Mouse (Mus musculus) hindlimb bud, embryonic 11.5 days (tissue): ENCODE results near the gene Gcsam.
A peak's percentile ranks its signal among the peaks of the same experiment; 100 is the strongest.

ENCODE experiments used
- DNase-seq: peaks from one replicate; pipeline ENCODE4 v3.0.0-alpha.2; 2012; ENCODE audit warnings: low read depth, low spot score; ENCODE audit errors: extremely low spot score

Gene Gcsam

DNA sequence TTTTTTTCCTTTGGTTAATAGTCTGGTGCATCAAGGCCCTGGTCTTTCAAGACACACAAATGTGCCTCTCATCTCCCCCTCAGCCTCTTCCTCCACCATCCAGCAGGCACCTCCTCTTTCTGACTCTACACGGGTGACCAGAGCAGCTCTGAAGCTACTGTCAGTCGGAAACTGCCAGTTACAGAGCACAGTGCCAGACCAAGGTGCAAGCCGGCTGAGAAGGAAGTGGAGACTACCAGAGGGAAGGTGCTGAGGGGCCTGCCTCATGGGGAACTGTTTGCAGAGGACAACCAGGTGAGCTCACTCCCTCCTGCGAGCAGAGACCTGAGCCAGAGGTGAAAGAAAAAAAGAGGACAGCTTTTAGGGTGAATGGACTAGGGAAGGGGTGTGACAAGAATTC, at the start of gene Gcsam:
Gene Gcsam, plus strand, starts transcription at position 114 of the 400 bp plus-strand sequence.
- no peak for DNase-seq

DNA sequence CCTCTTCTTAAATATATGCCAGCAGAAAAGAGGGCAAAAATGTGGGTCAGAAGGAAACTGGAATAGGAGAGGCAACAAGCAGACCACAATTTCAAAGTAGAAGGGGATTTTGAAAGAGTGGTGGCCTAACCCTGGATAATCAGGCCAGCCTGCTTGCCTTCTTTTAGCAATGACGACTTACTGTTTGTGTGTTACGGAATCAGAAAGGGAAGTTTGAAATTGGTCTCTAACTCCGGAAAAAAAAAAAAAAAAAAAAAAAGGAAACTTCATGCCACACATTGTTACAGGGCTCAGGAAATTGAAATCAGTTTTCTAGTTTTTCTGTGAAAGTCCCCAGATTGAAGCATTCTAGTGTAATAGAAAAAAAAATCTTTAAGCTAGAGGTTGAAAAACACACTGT, 48.4 kb upstream of the Gcsam start:
- no peak for DNase-seq

DNA sequence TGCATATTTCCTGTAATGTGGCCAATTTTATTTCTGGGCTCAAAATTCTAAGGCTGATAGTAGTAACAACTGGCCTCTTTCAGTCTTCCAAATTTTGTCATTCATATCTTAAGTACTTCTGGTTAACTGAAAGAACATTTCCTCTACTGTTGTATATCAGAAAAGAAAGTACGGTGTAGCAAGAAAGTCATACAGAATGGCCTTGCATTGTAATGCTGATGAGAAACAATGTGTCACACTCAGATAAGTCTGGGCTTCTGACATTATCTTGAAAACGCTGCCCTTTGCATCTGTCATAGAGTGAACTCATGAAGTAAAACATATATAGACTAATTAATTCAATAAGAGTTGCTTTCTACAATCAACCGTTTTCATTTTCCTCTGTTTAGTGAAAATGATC, 37.9 kb upstream of the Gcsam start:
- no peak for DNase-seq

DNA sequence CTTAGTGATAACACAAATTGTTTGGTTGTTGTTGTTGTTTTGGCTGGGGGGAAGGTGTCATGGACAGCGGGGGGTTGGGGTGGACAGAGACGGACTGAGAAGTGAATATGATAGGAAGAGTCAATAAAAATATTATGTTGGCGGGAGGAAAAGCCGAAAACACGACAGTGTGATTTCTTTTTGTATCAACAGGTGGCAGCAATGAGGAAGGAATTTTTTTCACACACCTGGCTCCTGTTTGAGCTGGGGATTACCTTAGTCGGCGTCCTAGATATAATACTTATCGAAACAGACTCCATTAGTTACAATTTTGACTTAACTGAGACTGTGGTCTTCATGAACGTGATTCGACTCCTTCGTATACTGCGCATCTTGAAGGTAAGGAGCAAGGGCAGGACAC, 30.3 kb upstream of the Gcsam start:
- DNase-seq, result no peak

DNA sequence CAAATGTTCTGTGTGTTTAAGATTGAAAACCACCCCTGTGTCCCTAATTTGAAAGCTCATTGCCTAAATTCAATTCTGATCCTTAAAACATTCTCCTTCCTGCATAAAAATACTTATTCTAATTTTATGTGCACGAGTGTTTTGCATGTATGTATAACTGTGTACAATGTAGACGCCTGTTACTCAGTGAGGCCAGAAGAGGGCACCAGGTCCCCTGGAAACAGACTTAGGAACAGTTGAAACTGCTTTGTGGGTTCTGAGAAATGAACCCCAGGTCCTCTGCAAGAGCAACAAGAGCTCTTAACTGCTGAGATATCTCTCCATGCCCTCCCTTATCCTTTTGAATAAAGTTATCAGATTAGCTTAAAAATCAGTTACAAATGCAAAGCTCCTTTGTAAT, 27.7 kb upstream of the Gcsam start:
- DNase-seq, result no peak

DNA sequence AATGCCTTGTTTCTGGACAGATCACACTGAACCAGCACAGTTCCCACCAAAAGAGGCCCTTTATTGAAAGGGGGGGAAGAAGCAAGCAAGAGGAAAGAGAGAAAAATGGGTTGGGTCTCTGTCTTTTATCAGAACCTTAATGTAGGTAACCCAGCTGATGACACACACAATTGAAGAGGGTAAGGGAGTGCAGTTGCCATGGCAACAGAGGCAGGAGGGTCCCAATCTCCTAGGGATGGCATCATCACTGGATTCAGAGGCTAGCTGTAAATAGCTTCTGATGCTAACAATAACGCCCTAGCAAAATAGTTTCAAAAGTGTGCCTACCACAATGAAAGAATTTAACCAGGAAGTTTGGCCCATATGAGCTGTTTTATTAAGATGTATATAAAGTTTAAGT, 16.5 kb upstream of the Gcsam start:
- no peak for DNase-seq

DNA sequence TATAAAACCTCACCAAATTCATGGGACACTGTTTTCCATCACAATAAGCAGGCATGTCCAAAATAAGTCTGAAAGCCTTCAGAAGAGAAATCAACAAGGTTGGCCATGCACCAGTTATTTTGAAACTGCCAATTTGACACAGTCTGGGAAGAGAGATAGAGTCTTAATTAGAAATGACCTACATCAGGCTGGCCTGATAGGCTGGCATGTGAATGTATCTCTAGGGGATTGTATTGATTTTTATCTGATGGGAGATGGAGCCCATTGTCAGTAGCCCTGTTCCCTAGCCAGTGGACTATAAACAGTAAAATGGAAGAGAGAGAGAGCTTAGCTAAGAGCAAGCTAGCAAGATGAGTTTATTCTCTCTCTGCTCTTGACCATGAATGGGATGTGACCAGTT, 14.7 kb upstream of the Gcsam start:
- no peak for DNase-seq

DNA sequence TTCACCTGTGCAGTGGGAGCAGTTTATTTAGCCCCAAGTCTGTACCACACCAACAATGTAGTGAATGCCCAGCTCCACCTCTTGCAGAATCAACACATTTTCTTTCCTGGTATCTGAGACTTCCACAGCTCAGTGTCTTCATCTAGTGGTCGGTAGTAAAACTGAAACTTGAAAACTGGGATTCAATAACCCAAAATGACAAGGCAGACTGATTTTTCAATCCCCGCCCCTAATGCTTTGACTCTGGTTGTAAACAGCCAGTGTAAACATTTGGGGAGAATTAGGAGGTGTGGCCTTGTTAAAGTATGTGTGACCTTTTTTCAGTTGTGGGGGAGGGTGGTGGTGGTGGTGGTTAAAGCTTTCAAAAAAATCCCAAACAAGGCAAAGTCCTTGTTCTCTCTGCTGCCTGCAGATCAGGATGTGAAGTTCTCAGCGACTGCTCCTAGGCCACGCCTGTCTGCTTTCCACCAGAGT, 1.7 kb upstream of the Gcsam start:
- DNase-seq, result no peak

DNA sequence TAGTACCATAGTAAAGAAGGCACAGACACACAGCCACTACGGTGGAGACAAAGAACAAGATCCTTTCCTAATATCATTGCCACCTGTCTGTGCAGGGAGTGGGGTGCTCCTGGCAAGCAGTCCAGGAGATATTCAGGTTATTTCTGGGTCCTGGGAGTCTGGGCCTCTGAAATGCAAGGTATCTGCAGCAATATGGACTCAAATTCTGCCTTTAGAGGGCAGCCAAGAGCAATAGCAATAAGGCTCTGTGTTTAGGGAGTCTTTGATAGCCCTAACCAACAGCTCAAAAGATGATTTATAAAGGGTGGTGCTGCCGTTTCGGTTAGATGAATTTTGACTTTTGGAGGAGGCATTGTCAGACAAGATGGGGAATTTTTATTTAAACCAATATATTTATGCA, 880 bp upstream of the Gcsam start:
- DNase-seq, result no peak

DNA sequence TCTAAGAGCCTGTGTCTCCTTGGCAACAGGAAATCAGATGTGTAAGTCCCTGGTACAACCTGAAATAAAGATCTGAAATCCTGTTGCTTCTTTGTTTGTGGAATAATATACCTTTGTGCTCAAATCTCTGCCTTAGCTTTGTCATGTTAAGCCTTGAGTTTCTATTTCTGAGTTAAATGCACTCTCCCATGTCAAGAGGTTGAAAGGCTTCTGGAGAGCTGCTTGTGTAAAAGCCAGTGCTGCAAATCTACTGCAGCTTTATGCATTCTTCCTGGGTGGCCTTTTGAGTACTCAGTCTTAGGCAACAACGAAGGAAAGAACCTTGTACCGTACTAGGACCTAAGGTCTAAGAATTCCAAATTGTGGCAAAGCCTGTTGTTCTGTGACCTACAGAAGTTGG, 3.1 kb downstream of the Gcsam start:
- DNase-seq, result no peak

DNA sequence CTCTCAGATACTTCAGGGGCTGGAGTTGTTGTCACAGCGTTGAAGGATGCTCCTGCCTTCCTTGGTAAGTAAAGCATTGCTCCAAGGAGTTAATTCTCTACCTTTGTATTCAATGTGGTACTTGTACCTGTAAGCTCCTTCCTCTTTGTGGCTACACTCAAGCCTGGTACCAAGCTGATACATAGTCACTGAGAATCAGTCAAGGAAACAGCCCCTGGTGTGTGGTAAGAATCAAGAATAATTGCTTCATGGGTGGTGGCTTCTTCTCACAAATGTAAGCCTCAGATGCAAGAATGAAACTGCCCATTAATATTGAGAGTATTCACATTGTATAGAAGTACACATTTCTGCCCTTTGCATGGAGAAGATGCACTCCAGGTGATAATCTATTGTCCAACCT, 5.8 kb downstream of the Gcsam start:
- DNase-seq, result no peak

DNA sequence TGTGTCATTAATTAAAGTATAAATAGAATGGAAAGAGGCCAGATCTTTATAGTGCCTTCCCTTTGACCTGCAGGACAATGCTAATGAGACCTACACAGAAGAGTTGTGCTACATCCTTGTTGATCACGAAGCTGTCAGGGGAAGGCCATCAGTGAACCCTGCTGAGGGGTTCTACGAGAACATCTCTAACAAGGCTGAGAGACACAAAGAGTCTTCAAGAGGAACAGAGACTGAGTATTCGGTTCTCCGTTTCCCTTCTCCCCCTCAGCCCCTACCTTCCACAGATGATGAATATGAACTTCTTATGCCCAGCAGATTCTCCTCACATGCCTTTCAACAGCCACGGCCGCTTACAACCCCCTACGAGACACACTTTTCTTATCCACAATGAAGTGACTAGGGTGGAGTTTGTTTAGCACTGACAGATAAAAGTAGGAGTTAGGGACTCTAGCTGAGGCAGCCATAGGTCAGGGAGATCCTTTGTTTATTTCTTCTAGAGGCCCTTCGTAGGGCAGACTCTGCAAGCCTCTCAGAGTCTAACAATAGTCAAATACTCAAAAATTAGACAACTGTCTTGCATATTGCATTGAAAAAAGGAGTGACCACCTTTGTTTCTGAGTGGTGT, 9.7 kb downstream of the Gcsam start:
- DNase-seq, result no peak

DNA sequence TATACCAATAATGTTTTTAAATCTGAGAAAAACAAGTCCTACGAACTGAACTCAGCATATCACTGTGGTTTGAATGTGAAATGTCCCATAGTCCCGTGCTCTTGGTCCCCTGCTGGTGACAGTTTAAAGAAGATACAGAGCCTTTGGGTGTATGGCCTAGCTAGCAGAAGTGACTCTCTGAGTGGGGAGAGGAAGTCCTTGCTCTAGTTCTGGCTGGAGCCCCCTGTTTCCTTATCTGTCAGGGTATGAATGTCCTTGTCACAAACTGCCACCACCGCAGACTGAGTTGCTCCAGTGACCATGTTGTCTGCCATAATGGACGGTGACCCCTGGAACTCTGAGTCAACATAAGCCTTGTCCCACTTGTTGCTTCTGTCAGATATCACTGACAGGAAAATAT, 13.1 kb downstream of the Gcsam start:
- no peak for DNase-seq

DNA sequence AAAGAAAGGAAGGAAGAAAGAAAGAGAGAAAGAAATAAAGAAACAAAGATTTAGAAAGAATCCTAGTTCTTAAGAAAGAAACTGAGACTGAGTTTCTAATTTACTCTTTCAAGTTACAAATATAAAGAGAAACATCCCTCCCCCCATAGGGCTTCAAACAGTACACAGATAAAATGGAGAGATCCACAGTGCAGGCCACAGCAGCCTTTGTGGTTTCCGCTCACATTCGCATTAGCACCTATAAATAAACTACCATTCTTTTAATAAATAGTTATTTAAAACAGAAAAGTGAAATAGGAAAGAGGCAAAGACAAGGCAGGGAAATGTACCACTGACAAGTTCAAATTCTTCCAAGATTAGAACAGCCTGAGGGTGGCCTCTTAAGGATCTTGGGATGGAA, 14.6 kb downstream of the Gcsam start:
- DNase-seq, result no peak

DNA sequence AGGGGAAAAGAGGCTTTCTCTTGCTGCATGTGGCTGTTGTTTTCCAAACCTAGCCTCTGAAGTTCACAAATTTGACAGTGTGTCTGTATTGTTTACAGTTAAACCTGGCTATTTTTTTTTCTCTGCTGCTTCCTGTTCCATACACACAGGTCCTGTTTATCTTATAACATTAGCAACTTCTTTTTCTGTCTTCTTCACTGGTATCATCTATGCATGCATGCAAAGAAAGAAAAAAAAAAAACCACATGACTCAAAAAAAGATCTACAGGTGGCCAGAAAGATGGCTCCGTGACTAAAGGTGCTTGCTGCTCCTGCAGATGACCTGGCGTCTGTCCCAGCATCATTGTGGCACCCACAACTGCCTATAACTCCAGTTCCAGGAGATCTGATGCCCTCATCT, 15.2 kb downstream of the Gcsam start:
- DNase-seq, result no peak

DNA sequence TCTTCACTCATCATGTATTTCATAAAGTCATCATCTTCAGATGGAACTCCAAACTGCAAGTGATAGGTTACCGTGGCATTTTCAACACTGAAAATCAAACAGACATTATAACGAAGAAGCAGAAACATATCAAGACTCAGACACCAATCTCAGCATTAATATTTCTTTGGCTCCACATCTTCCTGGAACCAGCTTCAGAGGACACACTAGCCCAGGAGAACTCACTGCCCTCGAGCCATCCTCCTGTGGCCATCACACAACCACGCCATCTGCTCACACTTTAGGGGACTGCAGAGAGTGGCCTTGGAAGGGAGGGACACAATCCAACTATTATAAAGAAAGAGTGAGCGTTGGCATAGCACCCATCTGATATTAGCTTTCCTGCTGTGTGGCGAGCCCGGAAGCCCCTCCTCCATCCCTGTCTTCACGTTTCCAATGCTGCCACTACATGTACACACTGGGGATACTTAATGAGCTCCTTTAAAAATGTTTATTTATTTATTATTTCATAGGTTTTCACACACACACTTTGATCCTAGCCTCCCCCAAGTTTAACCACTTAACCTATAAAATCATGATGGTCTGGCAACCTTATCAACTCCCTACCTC, 19.4 kb downstream of the Gcsam start:
- no peak for DNase-seq

DNA sequence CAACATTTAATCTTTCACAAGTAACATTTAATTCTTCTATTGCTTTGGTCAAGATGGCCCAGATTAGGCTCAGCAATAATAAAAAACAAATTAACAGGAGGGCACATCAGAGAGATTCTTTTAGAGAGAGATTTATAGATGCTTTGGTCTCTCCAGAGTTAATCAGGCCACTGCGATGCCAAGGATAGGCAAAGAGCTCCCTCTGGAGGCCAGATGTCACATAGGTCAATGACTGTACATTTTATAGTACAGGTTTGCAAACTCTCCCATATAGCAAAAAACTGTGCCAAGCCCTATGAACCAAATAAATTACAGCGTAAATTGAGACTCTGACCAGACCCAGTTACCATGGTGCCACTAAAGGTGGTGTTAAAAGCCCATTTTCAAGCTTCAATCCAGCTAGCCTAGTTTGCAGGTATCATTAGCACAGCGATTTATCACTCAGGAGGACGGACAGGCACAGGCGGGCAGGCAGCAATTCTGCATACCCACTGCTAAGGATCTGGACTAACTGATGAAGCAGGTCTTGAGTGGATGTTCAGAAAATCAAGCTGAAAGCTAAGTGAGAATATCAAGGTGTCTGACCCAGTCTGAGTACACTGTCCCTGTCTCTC, 20.3 kb downstream of the Gcsam start:
- peak; percentile 57 for DNase-seq

DNA sequence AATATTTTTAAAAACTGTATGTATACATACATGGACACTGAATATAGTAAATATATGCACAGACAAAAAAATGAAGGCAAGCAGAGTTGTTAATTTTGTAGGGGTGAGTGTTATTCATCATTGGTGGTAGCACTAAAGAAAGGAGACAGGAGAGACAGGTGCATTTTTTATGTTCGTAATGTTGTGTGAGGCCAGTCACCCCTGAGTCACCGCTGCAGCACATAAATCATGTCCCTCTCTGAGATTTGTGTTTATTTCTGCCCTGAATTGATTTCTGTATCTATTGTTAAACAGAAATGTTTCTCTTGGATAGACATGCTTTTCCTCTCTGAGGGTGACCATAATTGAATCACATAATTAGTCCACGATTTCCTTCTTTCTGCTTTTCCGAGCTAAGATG, 22.2 kb downstream of the Gcsam start:
- DNase-seq, result no peak

DNA sequence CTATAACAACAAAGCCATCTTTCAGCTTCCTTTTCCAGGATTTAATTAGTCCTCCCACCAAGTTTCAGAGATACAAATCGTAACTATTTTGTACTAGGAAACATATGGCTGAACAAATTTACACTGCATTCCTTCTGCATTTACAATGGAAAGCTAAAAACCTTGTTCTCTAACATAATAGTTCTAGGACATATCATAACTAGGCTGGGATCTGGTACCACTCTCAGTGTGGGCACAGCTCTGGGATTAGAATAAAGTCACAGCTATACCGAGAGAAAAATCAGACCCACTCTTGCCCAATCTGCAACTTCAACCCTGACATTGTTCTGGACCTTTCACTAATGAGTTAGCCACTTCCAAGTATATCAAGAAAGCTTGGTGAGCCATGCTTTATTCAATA, 25.6 kb downstream of the Gcsam start:
- no peak for DNase-seq

DNA sequence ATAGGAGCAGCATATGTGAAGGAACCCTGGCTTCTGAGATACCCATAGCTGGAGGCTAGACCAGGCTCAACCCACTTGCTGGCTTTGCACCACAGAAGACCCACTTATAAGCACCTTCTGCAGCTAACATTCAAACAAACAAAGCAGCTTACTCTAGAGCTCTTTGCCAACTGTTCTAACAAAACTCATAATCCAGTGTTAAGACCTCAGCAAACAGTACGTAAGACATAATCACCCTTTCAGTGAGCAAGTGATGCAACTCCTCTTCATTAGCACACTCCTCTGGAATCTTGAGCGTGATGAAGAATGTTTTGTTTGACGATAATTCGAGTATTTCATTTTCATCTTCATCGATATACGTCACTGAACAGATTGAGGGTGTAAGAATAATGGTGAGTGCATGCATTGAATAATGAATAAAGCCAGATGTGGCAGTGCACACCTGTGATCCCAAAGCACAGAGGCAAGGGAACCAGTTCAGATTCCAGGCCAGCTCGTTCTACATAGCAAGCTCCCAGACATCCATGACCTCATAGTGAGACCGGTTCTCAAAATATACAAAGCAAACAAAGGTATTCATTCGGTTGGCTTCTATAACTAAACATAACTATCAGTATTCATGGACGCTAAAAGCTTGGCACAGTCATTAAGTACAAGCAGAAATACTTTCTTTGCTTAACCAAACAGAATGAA, 30.0 kb downstream of the Gcsam start:
- DNase-seq, result no peak

DNA sequence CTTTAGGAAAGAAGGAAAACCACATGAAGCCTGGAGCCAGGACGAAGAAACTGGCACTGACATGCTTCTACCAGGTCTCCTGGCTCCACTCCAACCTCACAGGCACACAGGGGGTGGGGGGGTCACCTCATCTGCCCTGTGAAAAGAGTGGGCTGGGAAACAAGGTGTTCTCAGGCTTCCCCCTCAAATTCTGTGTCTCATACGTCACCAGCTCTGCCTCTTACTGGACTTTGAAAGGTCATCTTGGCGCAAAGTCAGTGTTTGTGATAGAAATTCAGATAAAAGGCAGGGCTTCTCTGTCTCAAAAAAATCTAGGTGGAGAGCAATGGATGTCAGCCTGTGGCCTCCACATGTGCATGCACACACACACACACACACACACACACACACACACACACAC, 31.1 kb downstream of the Gcsam start:
- DNase-seq, result no peak

DNA sequence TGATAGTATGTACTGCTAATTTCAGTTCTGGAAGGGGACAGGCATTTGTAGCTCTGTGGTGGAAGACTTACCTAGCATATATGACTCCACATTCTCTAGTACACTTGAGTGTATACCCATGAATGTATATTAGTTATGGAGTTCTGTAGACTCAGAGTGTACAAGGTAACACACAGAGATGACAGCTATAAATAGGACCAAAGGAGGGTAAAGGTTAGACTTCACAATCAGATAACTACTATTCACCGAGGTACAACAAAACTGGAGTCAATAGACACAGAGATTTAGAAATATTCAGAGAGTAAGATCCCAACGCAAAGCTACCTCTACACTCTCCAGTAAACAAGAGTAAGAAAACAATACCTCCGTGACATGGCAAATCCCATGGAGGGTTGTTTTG, 33.8 kb downstream of the Gcsam start:
- DNase-seq, result no peak
